8 mouse cellular contexts compared by ENCODE assay signal in genomic region chr17:33779967-33780295, GRCm38 (mm10). TPM values are rescaled to one million over a fixed set of nuclear protein-coding genes. Genes with fewer than 3 reads are reported as not detected.
DNase-seq lines count a peak whose midpoint lies in the region; ATAC-seq lines count a peak whose summit lies in the region.

No protein-coding gene starts in this region.

- WGBS in kidney, embryonic 14.5 days = 82% methylated on average over 5 of the region's 5 CpGs
- 82% methylated on average over 5 of the region's 5 CpGs for WGBS in embryonic facial prominence, embryonic 10.5 days
- WGBS in hindbrain, embryonic 12.5 days = 81% methylated on average over 5 of the region's 5 CpGs

- no peak for ATAC-seq in kidney, embryonic 14.5 days (ENCODE audit: low FRiP score, low TSS enrichment)
- no peak for ATAC-seq in hindbrain, embryonic 12.5 days (ENCODE audit: low FRiP score)

- no peak for DNase-seq in kidney, adult 18-20 months
- DNase-seq in embryonic facial prominence, embryonic 10.5 days (ENCODE audit: low spot score) = no peak
- DNase-seq in lung, postnatal 10 days = peak; percentile 23
- no peak for DNase-seq in retina, embryonic 14.5 days (ENCODE audit: low spot score)
- no peak for DNase-seq in c-Kit-positive CD71-positive TER-119-positive erythroid progenitor cells, embryonic 14.5 days (ENCODE audit: low spot score)
- no peak for DNase-seq in left cerebral cortex, postnatal 4 days

- intact Hi-C loops in left cerebral cortex, postnatal 4 days (cut with DNase I) = no loop called here

- H3K4me1 ChIP-seq in kidney, embryonic 14.5 days (ENCODE audit: control insufficient read depth, insufficient read depth, low read length) = peaks cover 19% of the 10 kb centered on the region
- H3K4me1 ChIP-seq in embryonic facial prominence, embryonic 10.5 days = peaks cover 59% of the 10 kb centered on the region
- H3K4me1 ChIP-seq in hindbrain, embryonic 12.5 days = peaks cover 23% of the 10 kb centered on the region

- no peak overlapping the region for H3K9ac ChIP-seq in kidney, embryonic 14.5 days (ENCODE audit: low read depth, low read length)
- no peak overlapping the region for H3K9ac ChIP-seq in hindbrain, embryonic 12.5 days

- H3K4me3 ChIP-seq in kidney, embryonic 14.5 days (ENCODE audit: low read length) = peak overlapping the region; percentile 37; the same call in 1 of the 2 replicates
- H3K4me3 ChIP-seq in embryonic facial prominence, embryonic 10.5 days = peak overlapping the region; percentile 62
- peak overlapping the region; percentile 13 for H3K4me3 ChIP-seq in hindbrain, embryonic 12.5 days

- H3K27me3 ChIP-seq in kidney, embryonic 14.5 days (ENCODE audit: control insufficient read depth, insufficient read depth, low read length) = no peaks in the 10 kb centered on the region
- H3K27me3 ChIP-seq in embryonic facial prominence, embryonic 10.5 days (replicated peaks; ENCODE audit: low read depth, poor library complexity, severe bottlenecking) = no peaks in the 10 kb centered on the region
- H3K27me3 ChIP-seq in hindbrain, embryonic 12.5 days = no peaks in the 10 kb centered on the region

- H3K9me3 ChIP-seq in kidney, embryonic 14.5 days (ENCODE audit: control insufficient read depth, low read length) = no peaks in the 10 kb centered on the region
- H3K9me3 ChIP-seq in embryonic facial prominence, embryonic 10.5 days = no peaks in the 10 kb centered on the region
- H3K9me3 ChIP-seq in hindbrain, embryonic 12.5 days (replicated peaks) = no peaks in the 10 kb centered on the region

- peaks cover 17% of the 10 kb centered on the region for H3K36me3 ChIP-seq in kidney, embryonic 14.5 days (ENCODE audit: control insufficient read depth, insufficient read depth, low read length)
- H3K36me3 ChIP-seq in embryonic facial prominence, embryonic 10.5 days (replicated peaks) = peaks cover 36% of the 10 kb centered on the region
- H3K36me3 ChIP-seq in hindbrain, embryonic 12.5 days = no peaks in the 10 kb centered on the region

- peak overlapping the region; percentile 57 for H3K27ac ChIP-seq in kidney, embryonic 14.5 days (ENCODE audit: low read depth, low read length)
- H3K27ac ChIP-seq in embryonic facial prominence, embryonic 10.5 days (replicated peaks) = peak overlapping the region; percentile 87
- peak overlapping the region; percentile 69; the same call in 1 of the 2 replicates for H3K27ac ChIP-seq in hindbrain, embryonic 12.5 days

- peak overlapping the region; percentile 60 for H3K4me2 ChIP-seq in kidney, embryonic 14.5 days (replicated peaks; ENCODE audit: low read depth, low read length)
- peak overlapping the region; percentile 80 for H3K4me2 ChIP-seq in hindbrain, embryonic 12.5 days (replicated peaks)

RNA-seq across cellular contexts. Expression of gene Angptl4, which starts 1.7 kb away (rescaled TPM):
- polyA plus RNA-seq in kidney, embryonic 14.5 days (2014; fragmentation: Nextera tagmentation; extraction: Ambion mirVana) = 18.4 and 19.4 TPM in 2 replicates
- 33.4 and 39.0 TPM in 2 replicates for polyA plus RNA-seq in embryonic facial prominence, embryonic 10.5 days (2016; fragmentation: Nextera tagmentation; extraction: Ambion mirVana)
- 25.6 and 26.8 TPM in 2 replicates for polyA plus RNA-seq in hindbrain, embryonic 12.5 days (2016; fragmentation: Nextera tagmentation; extraction: Ambion mirVana)
- total RNA-seq in left cerebral cortex, postnatal 4 days (2021) = 10 to 100 TPM in 1 of 2 experiments, 1 to 10 TPM in 1; 9.7 to 10.8 TPM

RNA-seq across cellular contexts. Expression of gene Rab11b, which starts 19.6 kb away (rescaled TPM):
- 217 and 269 TPM in 2 replicates for polyA plus RNA-seq in kidney, embryonic 14.5 days (2014; fragmentation: Nextera tagmentation; extraction: Ambion mirVana)
- polyA plus RNA-seq in embryonic facial prominence, embryonic 10.5 days (2016; fragmentation: Nextera tagmentation; extraction: Ambion mirVana) = 342 and 347 TPM in 2 replicates
- polyA plus RNA-seq in hindbrain, embryonic 12.5 days (2016; fragmentation: Nextera tagmentation; extraction: Ambion mirVana) = 404 and 415 TPM in 2 replicates
- 100 to 1,000 TPM; 361 to 382 TPM for total RNA-seq in left cerebral cortex, postnatal 4 days (2021)

RNA-seq across cellular contexts. Expression of gene Kank3, which starts 30.4 kb away (rescaled TPM):
- 49.9 and 52.1 TPM in 2 replicates for polyA plus RNA-seq in kidney, embryonic 14.5 days (2014; fragmentation: Nextera tagmentation; extraction: Ambion mirVana)
- polyA plus RNA-seq in embryonic facial prominence, embryonic 10.5 days (2016; fragmentation: Nextera tagmentation; extraction: Ambion mirVana) = 25.4 and 29.5 TPM in 2 replicates
- 30.8 and 31.4 TPM in 2 replicates for polyA plus RNA-seq in hindbrain, embryonic 12.5 days (2016; fragmentation: Nextera tagmentation; extraction: Ambion mirVana)
- 10 to 100 TPM; 38.6 to 44.1 TPM for total RNA-seq in left cerebral cortex, postnatal 4 days (2021)

RNA-seq across cellular contexts. Expression of gene Rps28, which starts 44.4 kb away (rescaled TPM):
- polyA plus RNA-seq in kidney, embryonic 14.5 days (2014; fragmentation: Nextera tagmentation; extraction: Ambion mirVana) = 1,210 and 1,489 TPM in 2 replicates
- polyA plus RNA-seq in embryonic facial prominence, embryonic 10.5 days (2016; fragmentation: Nextera tagmentation; extraction: Ambion mirVana) = 866 and 898 TPM in 2 replicates
- polyA plus RNA-seq in hindbrain, embryonic 12.5 days (2016; fragmentation: Nextera tagmentation; extraction: Ambion mirVana) = 532 and 694 TPM in 2 replicates
- 1,000 to 10,000 TPM; 1,155 to 1,182 TPM for total RNA-seq in left cerebral cortex, postnatal 4 days (2021)

RNA-seq across cellular contexts. Expression of gene Ndufa7, which starts 44.4 kb away (rescaled TPM):
- polyA plus RNA-seq in kidney, embryonic 14.5 days (2014; fragmentation: Nextera tagmentation; extraction: Ambion mirVana) = 504 and 675 TPM in 2 replicates
- polyA plus RNA-seq in embryonic facial prominence, embryonic 10.5 days (2016; fragmentation: Nextera tagmentation; extraction: Ambion mirVana) = 469 and 477 TPM in 2 replicates
- 375 and 435 TPM in 2 replicates for polyA plus RNA-seq in hindbrain, embryonic 12.5 days (2016; fragmentation: Nextera tagmentation; extraction: Ambion mirVana)
- 100 to 1,000 TPM; 214 to 232 TPM for total RNA-seq in left cerebral cortex, postnatal 4 days (2021)
